Mouse (Mus musculus) G1E (cell line): Measurements from ENCODE around the gene Krt25.

Experiments used
- CTCF ChIP-seq: IDR thresholded peaks from 2 replicates; pipeline ENCODE4 v1.5.1; 2012; ENCODE audit warnings: low read depth, low read length, inconsistent platforms, mixed read lengths
- GATA1 ChIP-seq: IDR thresholded peaks from 2 replicates; pipeline ENCODE4 v1.6.1; 2012; ENCODE audit warnings: borderline replicate concordance, low read length, inconsistent platforms, mixed read lengths
- GATA2 ChIP-seq: IDR thresholded peaks from 2 replicates; pipeline ENCODE4 v1.6.1; 2012; ENCODE audit warnings: low read depth, low read length, inconsistent platforms, borderline replicate concordance
- POLR2AphosphoS5 ChIP-seq: IDR thresholded peaks from 2 replicates; pipeline ENCODE4 v1.6.1; 2012; ENCODE audit warnings: low read depth, low read length, inconsistent platforms; ENCODE audit not compliant: insufficient replicate concordance
- TAL1 ChIP-seq: conservative IDR thresholded peaks from 2 replicates; pipeline ENCODE4 v1.6.1; 2012; ENCODE audit warnings: low read depth, low read length, inconsistent platforms, mixed read lengths

GRCm38 (mm10) chr11:99329655-99330054 is 6.9 kb upstream of the Krt25 start:
- TF ChIP-seq CTCF, result no peak
- TF ChIP-seq GATA1, result no peak
- no peak for TF ChIP-seq POLR2AphosphoS5
- TF ChIP-seq GATA2, result no peak
- TF ChIP-seq TAL1, result no peak
